Mouse (Mus musculus): ENCODE results near the gene Zfp385c. TPM values are rescaled to one million over a fixed set of nuclear protein-coding genes. Genes with fewer than 3 reads are reported as not detected.
"Not testable (repeated sequence)": the region's sequence is repeated elsewhere in the genome, so short reads cannot be mapped to it uniquely, and the experiment has no call there.

The Zfp385c gene
- total RNA-seq, 2 experiments from 2014 or later, result 0.12 to 0.44 TPM

GRCm38 (mm10) chr11:100626701-100627195 is 65.5 kb downstream of the Zfp385c start:
- peak; percentile 68 to 86 for DNase-seq

- DNase-seq, result no peak
Measured at GRCm38 (mm10) chr11:100625754-100626700, 66.2 kb downstream of the Zfp385c start.

- DNase-seq, result peak in 1 of 2 experiments; percentile 42
Measured at GRCm38 (mm10) chr11:100623867-100624266, 68.4 kb downstream of the Zfp385c start.

GRCm38 (mm10) chr11:100622714-100623113 is 69.5 kb downstream of the Zfp385c start:
- peak; percentile 97 for DNase-seq

- no peak for DNase-seq
Measured at GRCm38 (mm10) chr11:100619982-100620381, 72.3 kb downstream of the Zfp385c start, which contains the start of gene Dnajc7. Dnajc7 (minus strand) TSS chr11:100620168.

- DNase-seq, result peak; percentile 96 to 97
Measured at GRCm38 (mm10) chr11:100619485-100619975, 72.7 kb downstream of the Zfp385c start.

GRCm38 (mm10) chr11:100618761-100619484 is 73.3 kb downstream of the Zfp385c start, which contains the start of gene Nkiras2:
Nkiras2 (plus strand) TSS chr11:100619244.
- DNase-seq, result peak in 1 of 2 experiments; percentile 66

GRCm38 (mm10) chr11:100617480-100617879 is 74.8 kb downstream of the Zfp385c start:
- no peak for DNase-seq

GRCm38 (mm10) chr11:100616836-100617235 is 75.4 kb downstream of the Zfp385c start:
- not testable (repeated sequence) for DNase-seq

GRCm38 (mm10) chr11:100616332-100616731 is 75.9 kb downstream of the Zfp385c start:
- DNase-seq, result no peak

- no peak for DNase-seq
Measured at GRCm38 (mm10) chr11:100613241-100613640, 79.0 kb downstream of the Zfp385c start.

GRCm38 (mm10) chr11:100611627-100612026 is 80.6 kb downstream of the Zfp385c start:
- no peak for DNase-seq

- DNase-seq, result peak; percentile 56 to 66
Measured at GRCm38 (mm10) chr11:100609997-100610680, 82.1 kb downstream of the Zfp385c start.

GRCm38 (mm10) chr11:100609355-100609996 is 82.8 kb downstream of the Zfp385c start:
- no peak for DNase-seq

GRCm38 (mm10) chr11:100608796-100609195 is 83.5 kb downstream of the Zfp385c start:
- DNase-seq, result peak in 1 of 2 experiments; percentile 26

GRCm38 (mm10) chr11:100607121-100607520 is 85.1 kb downstream of the Zfp385c start:
- DNase-seq, result no peak

- DNase-seq, result no peak
Measured at GRCm38 (mm10) chr11:100605451-100605850, 86.8 kb downstream of the Zfp385c start.

GRCm38 (mm10) chr11:100604321-100605005 is 87.8 kb downstream of the Zfp385c start:
- DNase-seq, result no peak

- no peak for DNase-seq
Measured at GRCm38 (mm10) chr11:100603813-100604212, 88.4 kb downstream of the Zfp385c start.

- no peak for DNase-seq
Measured at GRCm38 (mm10) chr11:100603155-100603554, 89.1 kb downstream of the Zfp385c start.

GRCm38 (mm10) chr11:100601372-100601771 is 90.9 kb downstream of the Zfp385c start:
- no peak for DNase-seq
